8 mouse cellular contexts compared by ENCODE assay signal in genomic region chr15:78931577-78931976, GRCm38 (mm10). TPM values are rescaled to one million over a fixed set of nuclear protein-coding genes. Genes with fewer than 3 reads are reported as not detected.
DNase-seq lines count a peak whose midpoint lies in the region; ATAC-seq and TF ChIP-seq lines count a peak whose summit lies in the region.

No protein-coding gene starts in this region.

- no peak for TF ChIP-seq EP300 in stomach, postnatal 0 days (optimal IDR thresholded peaks at IDR 0.05)

- 25% methylated on average over 3 of the region's 3 CpGs for WGBS in heart, embryonic 10.5 days
- WGBS in lung, adult 2 months: 4% methylated on average over 3 of the region's 3 CpGs
- 20% methylated on average over 3 of the region's 3 CpGs for WGBS in stomach, postnatal 0 days

- ATAC-seq in stomach, postnatal 0 days (ENCODE audit: low FRiP score, low TSS enrichment): peak; percentile 67

- H3K27ac ChIP-seq in heart, embryonic 10.5 days: 0 out of 2 replicates have a peak overlapping the region, but pooled peaks have one; percentile 12
- H3K27ac ChIP-seq in stomach, postnatal 0 days (replicated peaks): 0 out of 2 replicates have a peak overlapping the region, but pooled peaks have one; percentile 13

- no peaks in the 10 kb centered on the region for H3K9me3 ChIP-seq in heart, embryonic 10.5 days
- no peaks in the 10 kb centered on the region for H3K9me3 ChIP-seq in stomach, postnatal 0 days (ENCODE audit: control insufficient read depth, low read length)

- H3K4me3 ChIP-seq in heart, embryonic 10.5 days: no peak overlapping the region
- H3K4me3 ChIP-seq in lung, adult 2 months (replicated peaks; ENCODE audit: extremely low read depth, low read depth, low read length): no peak overlapping the region
- H3K4me3 ChIP-seq in stomach, postnatal 0 days (ENCODE audit: low read depth, low read length): no peak overlapping the region

- H3K4me1 ChIP-seq in heart, embryonic 10.5 days: peaks cover 42% of the 10 kb centered on the region
- peaks cover 8% of the 10 kb centered on the region for H3K4me1 ChIP-seq in lung, adult 2 months (ENCODE audit: control insufficient read depth, insufficient read depth, low read length)
- peaks cover 3% of the 10 kb centered on the region; the same call in 1 of the 2 replicates for H3K4me1 ChIP-seq in stomach, postnatal 0 days (replicated peaks; ENCODE audit: control insufficient read depth, insufficient read depth)

- no peak overlapping the region for H3K9ac ChIP-seq in stomach, postnatal 0 days (ENCODE audit: low read length)

- TF ChIP-seq CTCF in lung, adult 2 months (IDR thresholded peaks at IDR 0.05; ENCODE audit: insufficient read depth, low read length): peak; percentile 79
- peak; percentile 90 for TF ChIP-seq CTCF in stomach, postnatal 0 days (IDR thresholded peaks at IDR 0.05; ENCODE audit: low read depth)

- TF ChIP-seq POLR2A in lung, adult 2 months (IDR thresholded peaks at IDR 0.05; ENCODE audit: borderline replicate concordance, extremely low read depth, low read depth, low read length): no peak

- H3K27me3 ChIP-seq in heart, embryonic 10.5 days (ENCODE audit: insufficient read depth, poor library complexity, severe bottlenecking): no peaks in the 10 kb centered on the region
- H3K27me3 ChIP-seq in stomach, postnatal 0 days (ENCODE audit: control insufficient read depth, insufficient read depth, low read length): no peaks in the 10 kb centered on the region

- peak; percentile 39 for DNase-seq in embryo, embryonic 11 days
- DNase-seq in embryo, embryonic 9.5 days (ENCODE audit: extremely low spot score): no peak
- DNase-seq in 3T3-L1 (ENCODE audit: low read depth, low spot score): peak; percentile 92
- DNase-seq in ZHBTc4 (ENCODE audit: low read depth, low spot score): peak; percentile 88
- no peak for DNase-seq in heart, embryonic 10.5 days (ENCODE audit: low spot score)
- no peak for DNase-seq in lung, adult 2 months
- peak; percentile 67 for DNase-seq in stomach, postnatal 0 days (ENCODE audit: low spot score)
- DNase-seq in layer of hippocampus, adult 11-12 months (ENCODE audit: low spot score): no peak

- H3K4me2 ChIP-seq in stomach, postnatal 0 days (replicated peaks; ENCODE audit: low read depth): no peak overlapping the region

- H3K36me3 ChIP-seq in heart, embryonic 10.5 days: peaks cover 17% of the 10 kb centered on the region
- peaks cover 7% of the 10 kb centered on the region; the same call in 1 of the 2 replicates for H3K36me3 ChIP-seq in stomach, postnatal 0 days (ENCODE audit: control insufficient read depth, insufficient read depth, low read length)

RNA-seq across cellular contexts. Expression of gene Nol12, which starts 3.2 kb away (rescaled TPM):
- 45.8 and 70.0 TPM in 2 replicates for polyA plus RNA-seq in heart, embryonic 10.5 days (2016; fragmentation: Nextera tagmentation; extraction: Ambion mirVana)
- polyA plus RNA-seq in lung, adult 2 months (2012; rRNA removed): 15.2 and 16.4 TPM in 2 replicates
- 32.3 and 36.4 TPM in 2 replicates for polyA plus RNA-seq in stomach, postnatal 0 days (2015; fragmentation: Nextera tagmentation; extraction: Ambion mirVana)

RNA-seq across cellular contexts. Expression of gene Lgals1, which starts 5.1 kb away (rescaled TPM):
- polyA plus RNA-seq in heart, embryonic 10.5 days (2016; fragmentation: Nextera tagmentation; extraction: Ambion mirVana): 427 and 466 TPM in 2 replicates
- polyA plus RNA-seq in lung, adult 2 months (2012; rRNA removed): 250 and 251 TPM in 2 replicates
- 1,326 and 1,632 TPM in 2 replicates for polyA plus RNA-seq in stomach, postnatal 0 days (2015; fragmentation: Nextera tagmentation; extraction: Ambion mirVana)

RNA-seq across cellular contexts. Expression of gene Triobp, which starts 15.9 kb away (rescaled TPM):
- polyA plus RNA-seq in heart, embryonic 10.5 days (2016; fragmentation: Nextera tagmentation; extraction: Ambion mirVana): 63.6 and 68.2 TPM in 2 replicates
- polyA plus RNA-seq in lung, adult 2 months (2012; rRNA removed): 49.6 and 56.3 TPM in 2 replicates
- 22.4 and 30.6 TPM in 2 replicates for polyA plus RNA-seq in stomach, postnatal 0 days (2015; fragmentation: Nextera tagmentation; extraction: Ambion mirVana)

RNA-seq across cellular contexts. Expression of gene Pdxp, which starts 17.9 kb away (rescaled TPM):
- 26.5 and 35.7 TPM in 2 replicates for polyA plus RNA-seq in heart, embryonic 10.5 days (2016; fragmentation: Nextera tagmentation; extraction: Ambion mirVana)
- 3.5 and 4.2 TPM in 2 replicates for polyA plus RNA-seq in lung, adult 2 months (2012; rRNA removed)
- polyA plus RNA-seq in stomach, postnatal 0 days (2015; fragmentation: Nextera tagmentation; extraction: Ambion mirVana): 4.1 and 4.3 TPM in 2 replicates

RNA-seq across cellular contexts. Expression of gene Sh3bp1, which starts 32.0 kb away (rescaled TPM):
- polyA plus RNA-seq in heart, embryonic 10.5 days (2016; fragmentation: Nextera tagmentation; extraction: Ambion mirVana): 33.8 and 44.4 TPM in 2 replicates
- polyA plus RNA-seq in lung, adult 2 months (2012; rRNA removed): 77.8 and 92.6 TPM in 2 replicates
- polyA plus RNA-seq in stomach, postnatal 0 days (2015; fragmentation: Nextera tagmentation; extraction: Ambion mirVana): 22.7 and 27.4 TPM in 2 replicates

Comparison
In these comparisons a context has a peak if more than half of its experiments do, and no peak if none do; other contexts are left out.
1. DNase-seq: peak in embryo, embryonic 11 days (single experiment), 3T3-L1 (single experiment), ZHBTc4 (single experiment) and stomach, postnatal 0 days (single experiment); none in embryo, embryonic 9.5 days (single experiment), heart, embryonic 10.5 days (single experiment), lung, adult 2 months (single experiment) and layer of hippocampus, adult 11-12 months (single experiment).